Mouse (Mus musculus): ENCODE results near the gene Ccdc71.

The Ccdc71 gene

DNA sequence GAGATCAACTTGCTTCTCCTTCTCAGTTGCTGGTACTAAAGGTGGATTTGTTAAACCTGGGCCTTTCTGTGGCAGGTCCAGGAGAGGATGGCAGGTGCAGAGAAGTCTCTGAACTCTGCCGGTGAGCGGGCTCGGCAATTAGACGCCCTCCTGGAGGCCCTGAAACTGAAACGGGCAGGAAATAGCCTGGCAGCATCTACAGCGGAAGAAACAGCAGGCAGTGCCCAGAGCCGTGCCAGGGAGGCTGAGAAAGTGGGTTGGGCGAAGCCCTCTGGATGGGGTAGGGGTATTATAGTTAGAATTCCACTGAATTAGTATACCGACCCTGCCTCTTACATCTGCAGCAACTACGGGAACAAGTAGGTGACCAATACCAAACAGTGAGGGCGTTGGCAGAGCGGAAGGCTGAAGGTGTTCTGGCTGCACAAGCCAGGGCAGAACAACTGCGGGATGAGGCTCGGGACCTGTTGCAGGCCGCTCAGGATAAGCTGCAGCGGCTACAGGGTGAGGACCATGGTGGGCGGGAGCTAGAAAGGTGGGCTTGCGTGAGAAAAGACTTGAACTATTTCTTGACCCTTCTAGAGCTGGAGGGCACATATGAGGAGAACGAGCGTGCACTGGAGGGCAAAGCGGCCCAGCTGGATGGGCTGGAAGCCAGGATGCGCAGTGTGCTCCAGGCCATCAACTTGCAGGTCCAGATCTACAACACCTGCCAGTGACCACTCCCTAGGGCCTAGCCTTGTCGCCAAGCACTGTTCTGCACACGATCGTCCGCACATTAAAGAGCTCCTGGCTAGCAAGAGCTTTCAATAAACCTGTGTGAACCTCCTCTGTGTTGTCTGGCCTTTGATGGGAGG, 29.6 kb downstream of the Ccdc71 start:
- peak; percentile 49 for DNase-seq (ENCODE audit: low spot score)

DNA sequence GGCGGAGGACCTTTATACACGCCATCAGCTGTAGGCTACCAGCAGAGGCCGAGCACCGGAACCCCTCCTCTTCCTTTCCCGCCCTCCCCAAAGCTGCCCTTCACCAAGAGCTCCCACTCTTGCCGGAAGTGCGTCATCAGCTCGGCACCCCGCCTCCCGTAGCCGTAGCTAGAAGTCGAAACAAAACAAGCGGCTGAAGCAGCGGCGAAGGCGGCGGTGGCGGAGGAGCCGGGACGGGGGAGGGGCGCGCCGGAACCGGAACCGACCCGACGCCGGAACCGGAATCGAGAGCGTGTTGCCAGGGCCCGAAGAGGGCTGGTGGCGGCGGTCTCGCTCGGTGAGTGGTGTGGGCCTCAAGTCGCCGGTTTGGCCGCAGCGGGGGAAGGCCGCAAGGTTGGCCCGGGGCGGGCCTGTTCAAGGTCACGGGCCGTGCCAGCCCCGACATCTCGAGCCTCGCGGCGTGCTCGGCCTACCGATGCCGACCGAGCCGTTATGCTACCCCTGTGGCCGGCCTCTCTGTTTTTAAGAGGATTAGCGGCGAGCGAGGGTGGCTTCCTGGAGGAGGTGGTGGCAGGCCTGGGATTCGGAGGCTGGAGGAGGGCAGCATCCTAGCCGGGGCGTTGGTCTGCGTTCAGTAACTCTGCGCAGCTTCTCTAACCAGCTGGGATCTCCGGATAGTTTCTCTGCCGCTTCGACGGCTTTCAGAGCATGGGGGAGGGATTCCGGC, 30.4 kb downstream of the Ccdc71 start, which contains the start of gene Usp19:
TSS of gene Usp19 (plus strand) at position 44 of the 727 bp plus-strand sequence.
- DNase-seq (ENCODE audit: low spot score) = peak; percentile 95

DNA sequence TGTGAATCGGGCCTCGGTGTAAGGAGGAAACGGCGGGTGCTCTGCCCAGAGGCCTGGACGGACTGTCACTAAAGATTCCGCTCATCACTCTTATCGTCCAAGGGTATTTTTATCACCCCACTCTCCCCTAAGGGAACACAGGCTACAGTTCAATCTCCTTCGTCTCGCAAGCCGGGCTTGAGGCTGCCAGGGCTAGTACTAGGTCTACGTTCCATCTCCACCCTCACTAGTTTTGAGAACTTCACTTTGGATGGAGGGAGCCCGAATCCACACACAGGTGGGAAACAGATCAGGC, 30.9 kb downstream of the Ccdc71 start:
- DNase-seq (ENCODE audit: low spot score) = no peak

DNA sequence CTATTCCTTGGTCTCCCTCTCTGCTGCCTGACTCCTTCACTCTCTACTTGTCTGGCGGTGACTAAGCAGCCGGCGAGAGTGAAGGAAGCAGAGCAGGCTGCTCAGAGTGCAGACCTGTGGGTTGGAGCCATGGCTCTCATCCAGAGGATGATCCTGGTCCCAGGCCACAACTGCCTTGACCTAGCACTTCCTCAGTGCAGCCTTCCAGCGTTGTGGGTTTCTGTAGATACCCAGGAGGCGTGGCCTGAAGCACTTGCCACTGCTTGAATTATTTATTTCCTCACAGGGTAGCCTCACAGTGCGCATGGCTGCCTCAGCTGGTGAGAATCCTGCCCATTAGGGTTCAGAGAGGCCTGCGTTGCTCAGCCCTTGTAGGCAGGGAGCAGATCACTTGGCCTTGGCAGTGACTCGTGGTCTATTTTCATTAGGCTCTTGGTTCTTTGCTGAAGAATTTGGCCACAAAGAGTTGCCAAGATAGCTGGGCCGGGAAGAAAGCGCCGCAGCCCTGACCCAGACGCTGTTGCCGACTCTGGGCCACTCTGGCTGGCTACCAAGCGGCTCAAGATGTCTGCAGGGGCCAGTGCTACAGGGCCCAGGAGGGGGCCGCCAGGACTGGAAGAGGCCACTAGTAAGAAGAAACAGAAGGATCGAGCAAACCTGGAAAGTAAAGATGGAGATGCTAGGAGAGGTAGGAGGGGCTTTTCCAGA, 31.9 kb downstream of the Ccdc71 start:
- DNase-seq (ENCODE audit: low spot score) = peak; percentile 67

DNA sequence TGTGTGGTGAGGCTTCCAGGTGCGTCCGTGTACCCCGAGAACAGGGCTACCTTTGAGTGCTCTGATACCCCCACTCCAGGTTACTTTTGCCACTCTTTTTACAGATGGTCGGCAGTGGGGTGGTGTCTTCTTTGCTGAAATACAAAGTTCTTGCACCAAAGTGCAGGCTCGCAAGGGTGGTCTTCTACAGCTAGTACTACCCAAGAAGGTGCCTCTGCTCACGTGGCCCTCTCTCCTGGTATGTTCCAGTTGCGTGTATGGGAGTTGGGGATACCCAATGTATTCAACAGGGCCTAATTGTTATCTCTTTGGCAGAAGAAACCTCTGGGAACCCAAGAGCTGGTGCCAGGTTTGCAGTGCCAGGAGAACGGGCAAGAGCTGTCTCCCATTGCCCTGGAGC, 32.9 kb downstream of the Ccdc71 start:
- peak; percentile 49 for DNase-seq (ENCODE audit: low spot score)

DNA sequence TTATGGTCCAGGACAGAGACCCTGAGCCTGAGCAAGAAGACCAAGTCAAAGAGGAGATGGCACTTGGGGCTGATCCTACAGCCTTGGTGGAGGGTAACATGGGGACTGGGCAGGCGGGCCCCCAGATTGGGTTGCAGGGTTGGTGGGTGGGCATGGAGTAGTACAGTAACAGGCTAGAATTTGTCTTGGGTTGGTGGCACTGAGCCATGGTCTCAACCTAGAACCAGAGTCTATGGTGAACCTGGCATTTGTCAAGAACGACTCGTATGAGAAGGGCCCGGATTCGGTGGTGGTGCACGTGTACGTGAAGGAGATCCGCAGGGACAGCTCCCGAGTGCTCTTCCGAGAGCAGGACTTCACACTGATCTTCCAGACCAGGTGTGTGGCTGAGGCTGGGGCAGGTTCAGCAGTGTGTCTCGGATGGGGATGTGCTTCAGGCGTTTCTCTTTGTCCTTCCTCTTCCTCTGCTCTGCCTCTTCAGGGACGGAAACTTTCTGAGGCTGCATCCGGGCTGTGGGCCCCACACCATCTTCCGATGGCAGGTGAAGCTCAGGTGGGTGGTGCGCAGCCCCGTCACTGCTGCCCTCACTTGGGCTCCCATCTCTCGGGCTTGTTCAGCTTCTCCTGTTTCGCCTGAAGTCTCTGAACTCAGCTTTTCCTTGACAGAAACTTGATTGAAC, 34.0 kb downstream of the Ccdc71 start:
- DNase-seq (ENCODE audit: low spot score) = no peak

GRCm38 (mm10) chr9:108494905-108495304, 34.6 kb downstream of the Ccdc71 start:
- DNase-seq (ENCODE audit: low spot score) = no peak

DNA sequence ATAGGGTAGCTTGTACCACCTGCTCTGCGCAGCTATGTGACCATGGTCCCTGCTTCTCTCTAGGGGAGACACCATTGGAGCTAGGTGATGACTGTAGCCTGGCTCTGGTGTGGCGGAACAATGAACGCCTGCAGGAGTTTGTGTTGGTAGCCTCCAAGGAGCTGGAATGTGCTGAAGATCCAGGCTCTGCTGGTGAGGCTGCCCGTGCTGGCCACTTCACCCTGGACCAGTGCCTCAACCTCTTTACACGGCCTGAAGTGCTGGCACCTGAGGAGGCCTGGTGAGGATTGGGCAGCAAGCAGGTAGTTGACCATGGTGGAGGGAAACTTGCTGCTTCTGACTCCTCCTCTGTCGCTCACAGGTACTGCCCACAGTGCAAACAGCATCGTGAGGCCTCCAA, 38.9 kb downstream of the Ccdc71 start:
- DNase-seq (ENCODE audit: low spot score) = no peak

- DNase-seq (ENCODE audit: low spot score) = no peak
Measured at GRCm38 (mm10) chr9:108499943-108500342, 39.6 kb downstream of the Ccdc71 start.

- peak; percentile 19 for DNase-seq (ENCODE audit: low spot score)
Measured at GRCm38 (mm10) chr9:108506901-108507300, 46.6 kb downstream of the Ccdc71 start.

GRCm38 (mm10) chr9:108507619-108508434, 47.5 kb downstream of the Ccdc71 start, which contains the start of gene Qars:
Gene Qars (plus strand): TSS chr9:108507706.
- peak; percentile 94 for DNase-seq (ENCODE audit: low spot score)

- DNase-seq (ENCODE audit: low spot score) = no peak
Measured at GRCm38 (mm10) chr9:108508776-108509175, 48.4 kb downstream of the Ccdc71 start.

All from testis, postnatal 14 days (tissue).